Mouse (Mus musculus) forebrain, embryonic 11.5 days (tissue): ENCODE measurements around the gene 4931406P16Rik. TPM values are rescaled to one million over a fixed set of nuclear protein-coding genes. Genes with fewer than 3 reads are reported as not detected.
A peak's percentile ranks its signal among the peaks of the same experiment; 100 is the strongest.

ENCODE experiments used
- ATAC-seq: fragments of 200-750 bp; cut with Nextera tagmentation; replicated peaks from 2 replicates; pipeline ENCODE4 v1.8.0; 2017; ENCODE audit warnings: moderate TSS enrichment; ENCODE audit not compliant: low FRiP score
- DNase-seq: peaks from one replicate; pipeline ENCODE4 v3.0.0-alpha.2; 2017; ENCODE audit warnings: low spot score
- H3K27ac ChIP-seq: fragments of 300-500 bp; sonication (generic); 2 replicates; pipeline ENCODE4 v1.5.1; 2014; ENCODE audit warnings: low read depth, low read length
- H3K27me3 ChIP-seq: fragments of 300-500 bp; sonication (generic); 2 replicates; pipeline ENCODE4 v1.6.1; 2014; ENCODE audit warnings: mild to moderate bottlenecking, low read length, mixed read lengths; ENCODE audit not compliant: control insufficient read depth, insufficient read depth
- H3K36me3 ChIP-seq: fragments of 300-500 bp; sonication (generic); 2 replicates; pipeline ENCODE4 v1.6.1; 2014; ENCODE audit warnings: mild to moderate bottlenecking, low read length, moderate library complexity, mixed read lengths; ENCODE audit not compliant: control insufficient read depth, insufficient read depth
- H3K4me1 ChIP-seq: fragments of 300-500 bp; sonication (generic); replicated peaks from 2 replicates; pipeline ENCODE4 v1.6.1; 2014; ENCODE audit warnings: low read length, mixed read lengths; ENCODE audit not compliant: control insufficient read depth, insufficient read depth
- H3K4me2 ChIP-seq: fragments of 300-500 bp; sonication (generic); 2 replicates; pipeline ENCODE4 v1.6.1; 2014; ENCODE audit warnings: low read depth, mild to moderate bottlenecking, low read length, moderate library complexity, mixed read lengths; ENCODE audit not compliant: severe bottlenecking
- H3K4me3 ChIP-seq: fragments of 300-500 bp; sonication (generic); 2 replicates; pipeline ENCODE4 v1.5.1; 2014; ENCODE audit warnings: low read depth, low read length
- H3K9ac ChIP-seq: fragments of 300-500 bp; sonication (generic); 2 replicates; pipeline ENCODE4 v1.6.1; 2014; ENCODE audit warnings: low read length
- H3K9me3 ChIP-seq: fragments of 300-500 bp; sonication (generic); 2 replicates; pipeline ENCODE4 v1.6.1; 2016; ENCODE audit warnings: low read length, mixed read lengths; ENCODE audit not compliant: control insufficient read depth
- WGBS: fragments of 180-500 bp; shearing (Covaris S2); extraction: QIAGEN DNeasy Blood & Tissue Kit; methylation state at CpG from one replicate; pipeline ENCODE4 v1.1.7; 2014; 5-methylcytosine and 5-hydroxymethylcytosine counted together
- polyA plus RNA-seq: library from polyadenylated mRNA; unstranded; fragments of >200 nt; fragmentation: Nextera tagmentation; extraction: Ambion mirVana; gene quantifications from 2 replicates; pipeline ENCODE4 v1.2.1, GENCODE M21; 2014

Gene 4931406P16Rik
- polyA plus RNA-seq, 1 experiment from 2014 or later, result 32.7 TPM

GRCm38 (mm10) chr7:34252030-34252429 lies 61.3 kb downstream of the 4931406P16Rik start:
- no peak overlapping the region for H3K4me2 ChIP-seq
- no peaks in the 10 kb centered on the region for H3K9me3 ChIP-seq
- H3K27me3 ChIP-seq, result no peaks in the 10 kb centered on the region
- no peaks in the 10 kb centered on the region for H3K4me1 ChIP-seq
- H3K4me3 ChIP-seq, result no peak overlapping the region
- DNase-seq (no peak), ATAC-seq (no peak)
- H3K9ac ChIP-seq, result no peak overlapping the region
- 82% methylated on average over 2 of the region's 2 CpGs for WGBS
- H3K36me3 ChIP-seq, result no peaks in the 10 kb centered on the region; the same call in 1 of the 2 replicates
- H3K27ac ChIP-seq, result no peak overlapping the region

DNA sequence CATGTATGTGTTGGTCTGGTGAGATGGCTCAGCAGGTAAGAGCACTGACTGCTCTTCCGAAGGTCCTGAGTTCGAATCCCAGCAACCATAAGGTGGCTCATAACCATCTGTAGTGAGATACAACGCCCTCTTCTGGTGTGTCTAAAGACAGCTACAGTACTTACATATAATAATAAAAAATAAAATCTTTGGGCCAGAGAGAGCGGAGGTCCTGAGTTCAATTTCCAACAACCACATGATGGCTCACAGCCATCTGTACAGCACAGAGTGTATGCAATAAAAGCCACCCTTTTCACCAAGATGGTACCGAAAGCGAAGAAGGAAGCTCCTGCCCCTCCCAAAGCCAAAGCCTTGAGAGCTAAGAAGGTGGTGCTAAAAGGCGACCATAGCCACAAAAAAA lies 62.6 kb downstream of the 4931406P16Rik start, which contains the start of gene Gm6096:
Gm6096 (plus strand) TSS at position 301 of the 400 bp plus-strand sequence.
- DNase-seq (no peak), ATAC-seq (no peak)
- no peak within 1 kb of the TSS for H3K9ac ChIP-seq
- 95% methylated on average over 7 of the region's 7 CpGs for WGBS
- no peak within 1 kb of the TSS for H3K4me3 ChIP-seq
- no peaks in the 10 kb centered on the region for H3K4me1 ChIP-seq
- H3K9me3 ChIP-seq, result no peaks in the 10 kb centered on the region
- H3K27ac ChIP-seq, result no peak within 1 kb of the TSS
- no peaks in the 10 kb centered on the region; the same call in 1 of the 2 replicates for H3K36me3 ChIP-seq
- no peak within 1 kb of the TSS for H3K4me2 ChIP-seq
- no peaks in the 10 kb centered on the region for H3K27me3 ChIP-seq

GRCm38 (mm10) chr7:34246870-34247499 lies 66.4 kb downstream of the 4931406P16Rik start:
- H3K9ac ChIP-seq, result no peak overlapping the region
- DNase-seq, result no peak
- 85% methylated on average over 3 of the region's 3 CpGs for WGBS
- ATAC-seq, result no peak
- H3K27ac ChIP-seq, result no peak overlapping the region
- H3K27me3 ChIP-seq, result no peaks in the 10 kb centered on the region
- no peak overlapping the region for H3K4me3 ChIP-seq
- no peaks in the 10 kb centered on the region for H3K4me1 ChIP-seq
- H3K4me2 ChIP-seq, result no peak overlapping the region
- H3K9me3 ChIP-seq, result no peaks in the 10 kb centered on the region
- no peaks in the 10 kb centered on the region; the same call in 1 of the 2 replicates for H3K36me3 ChIP-seq

DNA sequence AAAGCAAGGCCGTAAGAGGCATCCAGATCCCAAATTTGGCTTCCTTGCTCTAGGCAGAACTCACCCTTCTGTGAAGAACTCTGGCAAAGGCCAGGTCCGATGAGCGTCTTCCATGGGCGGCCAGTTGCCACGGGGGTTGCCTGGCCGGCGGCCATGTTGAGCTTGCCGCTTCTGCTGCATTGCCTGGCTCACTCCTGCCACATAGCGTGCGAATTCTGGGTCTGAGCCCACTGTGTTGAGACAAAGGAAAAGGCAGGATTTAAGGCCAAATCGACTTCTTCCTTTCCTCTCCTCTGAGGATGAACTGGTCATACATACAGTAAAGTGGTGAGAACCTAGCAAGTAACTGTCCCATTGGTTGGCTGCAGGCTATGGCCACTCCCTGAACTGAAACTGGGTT lies 71.2 kb downstream of the 4931406P16Rik start:
- no peak for ATAC-seq
- Histone ChIP-seq H3K9me3 (no peaks in the 10 kb centered on the region), H3K4me1 (no peaks in the 10 kb centered on the region), H3K27ac (no peak overlapping the region), H3K36me3 (no peaks in the 10 kb centered on the region; the same call in 1 of the 2 replicates), H3K27me3 (no peaks in the 10 kb centered on the region), H3K4me3 (no peak overlapping the region), H3K4me2 (no peak overlapping the region), H3K9ac (no peak overlapping the region)
- DNase-seq, result peak; percentile 35
- WGBS, result 96% methylated on average over 11 of the region's 11 CpGs

DNA sequence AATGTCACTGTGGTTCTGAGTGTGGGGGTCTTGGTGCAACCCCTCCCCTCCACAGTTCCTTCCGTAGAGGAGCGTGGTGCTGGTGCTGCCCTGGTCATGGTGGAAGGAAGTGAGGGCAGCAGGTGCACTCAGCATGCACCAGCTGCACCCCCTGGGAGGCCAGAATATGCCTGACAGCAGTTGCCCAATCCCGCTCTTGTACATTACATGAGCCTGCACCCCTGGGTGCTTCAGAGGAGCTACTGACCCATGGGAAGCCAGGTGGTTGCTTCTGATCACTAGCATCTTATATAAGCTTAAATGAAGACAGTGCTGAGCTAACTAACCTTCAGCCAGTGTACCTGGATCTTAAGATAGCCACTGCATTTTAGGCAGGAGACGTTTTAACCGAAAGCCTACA lies 75.3 kb downstream of the 4931406P16Rik start:
- no peak overlapping the region for H3K9ac ChIP-seq
- ATAC-seq (no peak), DNase-seq (peak; percentile 47)
- H3K4me2 ChIP-seq, result no peak overlapping the region
- H3K36me3 ChIP-seq, result no peaks in the 10 kb centered on the region; the same call in 1 of the 2 replicates
- no peaks in the 10 kb centered on the region for H3K27me3 ChIP-seq
- no peak overlapping the region for H3K27ac ChIP-seq
- no peaks in the 10 kb centered on the region for H3K9me3 ChIP-seq
- WGBS, result 94% methylated on average over 5 of the region's 5 CpGs
- no peak overlapping the region for H3K4me3 ChIP-seq
- peaks cover 5% of the 10 kb centered on the region for H3K4me1 ChIP-seq

- H3K27ac ChIP-seq, result no peak overlapping the region; the same call in 1 of the 2 replicates
- no peaks in the 10 kb centered on the region for H3K27me3 ChIP-seq
- no peak overlapping the region for H3K4me2 ChIP-seq
- H3K9ac ChIP-seq, result no peak overlapping the region
- ATAC-seq, result no peak
- peak; percentile 47 for DNase-seq
- H3K9me3 ChIP-seq, result no peaks in the 10 kb centered on the region
- no peaks in the 10 kb centered on the region; the same call in 1 of the 2 replicates for H3K36me3 ChIP-seq
- H3K4me3 ChIP-seq, result no peak overlapping the region
- WGBS, result 85% methylated on average over 5 of the region's 5 CpGs
- peaks cover 5% of the 10 kb centered on the region for H3K4me1 ChIP-seq
Measured at GRCm38 (mm10) chr7:34235602-34236001, 77.7 kb downstream of the 4931406P16Rik start.

GRCm38 (mm10) chr7:34234610-34235561 lies 78.5 kb downstream of the 4931406P16Rik start:
- H3K9me3 ChIP-seq, result no peaks in the 10 kb centered on the region

GRCm38 (mm10) chr7:34233909-34234609 lies 79.3 kb downstream of the 4931406P16Rik start:
- DNase-seq (peak; percentile 100), ATAC-seq (peak; percentile 95)
- peaks cover 8% of the 10 kb centered on the region for H3K4me1 ChIP-seq
- H3K9me3 ChIP-seq, result no peaks in the 10 kb centered on the region
- H3K36me3 ChIP-seq, result no peaks in the 10 kb centered on the region; the same call in 1 of the 2 replicates
- H3K9ac ChIP-seq, result peak overlapping the region; percentile 48
- peak overlapping the region; percentile 43 for H3K4me3 ChIP-seq
- H3K27me3 ChIP-seq, result no peaks in the 10 kb centered on the region
- H3K27ac ChIP-seq, result peak overlapping the region; percentile 77
- under 1% methylated on average over 46 of the region's 46 CpGs for WGBS
- peak overlapping the region; percentile 70 for H3K4me2 ChIP-seq

More at GRCm38 (mm10) chr7:34234610-34235561, 78.5 kb downstream of the 4931406P16Rik start:
- 5% methylated on average over 17 of the region's 17 CpGs for WGBS
- H3K36me3 ChIP-seq, result no peaks in the 10 kb centered on the region; the same call in 1 of the 2 replicates
- H3K9ac ChIP-seq, result peak overlapping the region; percentile 48
- ATAC-seq (no peak), DNase-seq (peak; percentile 58)
- peaks cover 5% of the 10 kb centered on the region for H3K4me1 ChIP-seq
- H3K4me3 ChIP-seq, result peak overlapping the region; percentile 43
- peak overlapping the region; percentile 77 for H3K27ac ChIP-seq
- no peaks in the 10 kb centered on the region for H3K27me3 ChIP-seq
- peak overlapping the region; percentile 70 for H3K4me2 ChIP-seq
